Mouse (Mus musculus) forebrain, postnatal 0 days (tissue): Measurements from ENCODE around the gene Gm5678. TPM values are rescaled to one million over a fixed set of nuclear protein-coding genes. Genes with fewer than 3 reads are reported as not detected.

ENCODE experiments used
- ATAC-seq: fragments of 200-750 bp; cut with Nextera tagmentation; 2 replicates; pipeline ENCODE4 v1.8.0; 2017; ENCODE audit warnings: mild to moderate bottlenecking, moderate library complexity
- DNase-seq: peaks from one replicate; pipeline ENCODE4 v3.0.0-alpha.2; 2015
- H3K27ac ChIP-seq: fragments of 300-500 bp; sonication (generic); 2 replicates; pipeline ENCODE4 v1.5.1; 2014; ENCODE audit warnings: low read depth, mild to moderate bottlenecking, antibody characterized with exemption, low read length, moderate library complexity, mixed read lengths
- H3K27me3 ChIP-seq: fragments of 300-500 bp; sonication (generic); 2 replicates; pipeline ENCODE4 v1.6.1; 2014; ENCODE audit warnings: mild to moderate bottlenecking, low read length, mixed read lengths; ENCODE audit not compliant: insufficient read depth
- H3K36me3 ChIP-seq: fragments of 300-500 bp; sonication (generic); 2 replicates; pipeline ENCODE4 v1.6.1; 2014; ENCODE audit warnings: mild to moderate bottlenecking, moderate library complexity; ENCODE audit not compliant: insufficient read depth
- H3K4me1 ChIP-seq: fragments of 300-500 bp; sonication (generic); 2 replicates; pipeline ENCODE4 v1.6.1; 2014; ENCODE audit warnings: antibody characterized with exemption; ENCODE audit not compliant: insufficient read depth
- H3K4me2 ChIP-seq: fragments of 300-500 bp; sonication (generic); 2 replicates; pipeline ENCODE4 v1.6.1; 2014; ENCODE audit warnings: low read depth, mild to moderate bottlenecking, moderate library complexity
- H3K4me3 ChIP-seq: fragments of 300-500 bp; sonication (generic); 2 replicates; pipeline ENCODE4 v1.5.1; 2014; ENCODE audit warnings: low read depth, low read length, mixed read lengths
- H3K9ac ChIP-seq: fragments of 300-500 bp; sonication (generic); 2 replicates; pipeline ENCODE4 v1.6.1; 2014; ENCODE audit warnings: mild to moderate bottlenecking
- H3K9me3 ChIP-seq: fragments of 300-500 bp; sonication (generic); 2 replicates; pipeline ENCODE4 v1.6.1; 2016; ENCODE audit warnings: low read length
- CTCF ChIP-seq: sonication (generic); IDR thresholded peaks from 2 replicates; pipeline ENCODE4 v1.5.1; 2016; ENCODE audit warnings: antibody characterized with exemption, control low read depth, low read depth
- WGBS: fragments of 180-500 bp; shearing (Covaris S2); extraction: QIAGEN DNeasy Blood & Tissue Kit; methylation state at CpG from one replicate; pipeline ENCODE4 v1.1.7; 2014; 5-methylcytosine and 5-hydroxymethylcytosine counted together
- polyA plus RNA-seq: library from polyadenylated mRNA; unstranded; fragments of >200 nt; fragmentation: Nextera tagmentation; extraction: Ambion mirVana; gene quantifications from 2 replicates; pipeline ENCODE4 v1.2.1, GENCODE M21; 2015
- total RNA-seq: library from RNA; depleted of rRNA; stranded (reverse); fragments of >200 nt; gene quantifications from 2 replicates; pipeline ENCODE4 v1.2.3, GENCODE M21; 2014; rRNA removed

The Gm5678 gene
- total and polyA plus RNA-seq, 2 experiments from 2014 or later = not detected

DNA sequence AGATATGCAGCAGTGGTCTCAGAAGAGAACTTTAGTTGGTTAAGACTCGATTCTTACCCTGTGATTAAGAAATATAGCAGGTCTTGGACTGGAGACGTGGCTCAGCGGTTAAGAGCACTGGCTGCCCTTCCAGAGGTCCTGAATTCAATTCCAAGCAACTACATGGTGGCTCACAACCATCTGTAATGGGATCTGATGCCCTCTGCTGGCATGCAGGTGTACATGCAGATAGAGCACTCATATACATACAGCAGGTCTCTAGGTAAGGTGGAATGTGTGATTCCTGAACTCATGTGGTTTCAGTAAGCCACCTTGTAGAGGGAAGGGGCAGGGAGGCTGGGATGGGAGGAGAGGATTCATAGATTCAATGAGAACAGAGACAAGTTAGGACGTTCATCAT is 50.3 kb downstream of the Gm5678 start:
- DNase-seq (no peak), ATAC-seq (no peak)
- Histone ChIP-seq H3K36me3 (no peaks in the 10 kb centered on the region), H3K4me2 (no peak overlapping the region), H3K27me3 (peaks cover 19% of the 10 kb centered on the region), H3K4me1 (peaks cover 1% of the 10 kb centered on the region; the same call in 1 of the 2 replicates), H3K9ac (no peak overlapping the region), H3K27ac (no peak overlapping the region), H3K4me3 (no peak overlapping the region), H3K9me3 (no peaks in the 10 kb centered on the region)
- 83% methylated on average over 4 of the region's 4 CpGs for WGBS
- no peak for TF ChIP-seq CTCF

DNA sequence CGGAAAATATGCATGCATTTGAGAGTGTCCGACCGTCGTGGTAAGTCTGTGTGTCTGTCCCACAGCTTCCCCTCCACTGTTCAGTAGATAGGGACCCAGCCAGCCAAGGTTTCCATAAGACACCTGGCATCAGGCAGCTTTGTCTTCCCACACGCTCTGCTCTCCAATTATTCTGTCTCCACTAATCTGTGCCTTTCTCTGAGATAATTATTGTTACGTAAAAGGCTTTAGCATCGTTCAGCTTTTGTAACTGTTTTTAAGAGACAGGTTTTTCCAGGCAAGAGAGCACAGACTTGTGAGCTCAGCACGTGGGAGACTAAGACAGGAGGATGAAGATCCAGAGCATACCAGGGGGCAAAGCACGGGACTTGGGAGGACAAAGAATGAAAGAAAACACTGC is 51.3 kb downstream of the Gm5678 start:
- Histone ChIP-seq H3K4me3 (no peak overlapping the region), H3K9ac (no peak overlapping the region), H3K9me3 (no peaks in the 10 kb centered on the region), H3K27ac (no peak overlapping the region), H3K27me3 (peaks cover 20% of the 10 kb centered on the region), H3K4me2 (no peak overlapping the region), H3K36me3 (no peaks in the 10 kb centered on the region), H3K4me1 (peaks cover 5% of the 10 kb centered on the region; the same call in 1 of the 2 replicates)
- DNase-seq (peak; percentile 20), ATAC-seq (peak; percentile 46; the same call in 1 of the 2 replicates)
- WGBS = 40% methylated on average over 9 of the region's 9 CpGs
- no peak for TF ChIP-seq CTCF

Other genes with a start within 250 kb of the Gm5678 start
- gene Setd4, start 24.0 kb upstream of the Gm5678 start, total RNA-seq = 15.9 and 16.8 TPM in 2 replicates
- 11.9 and 14.7 TPM in 2 replicates for gene Setd4, start 24.0 kb upstream of the Gm5678 start, polyA plus RNA-seq
- 58.2 and 68.8 TPM in 2 replicates for gene Cbr1, start 22.2 kb upstream of the Gm5678 start, total RNA-seq
- gene Cbr1, start 22.2 kb upstream of the Gm5678 start, polyA plus RNA-seq = 109 and 111 TPM in 2 replicates
- 1.9 and 3.8 TPM in 2 replicates for gene Cbr3, start 55.1 kb downstream of the Gm5678 start, total RNA-seq
- gene Cbr3, start 55.1 kb downstream of the Gm5678 start, polyA plus RNA-seq = 5.0 and 5.3 TPM in 2 replicates
- gene Dop1b, start 83.8 kb downstream of the Gm5678 start, total RNA-seq = 38.7 and 48.4 TPM in 2 replicates
- 19.4 and 22.0 TPM in 2 replicates for gene Dop1b, start 83.8 kb downstream of the Gm5678 start, polyA plus RNA-seq
- 53.5 and 61.7 TPM in 2 replicates for gene Morc3, start 204.0 kb downstream of the Gm5678 start, total RNA-seq
- 18.6 and 25.8 TPM in 2 replicates for gene Morc3, start 204.0 kb downstream of the Gm5678 start, polyA plus RNA-seq